Mouse (Mus musculus): ENCODE measurements around the gene Chd2. TPM values are rescaled to one million over a fixed set of nuclear protein-coding genes. Genes with fewer than 3 reads are reported as not detected.

The Chd2 gene
- polyA plus RNA-seq, 1 experiment from 2014 or later = 34.6 TPM

DNA sequence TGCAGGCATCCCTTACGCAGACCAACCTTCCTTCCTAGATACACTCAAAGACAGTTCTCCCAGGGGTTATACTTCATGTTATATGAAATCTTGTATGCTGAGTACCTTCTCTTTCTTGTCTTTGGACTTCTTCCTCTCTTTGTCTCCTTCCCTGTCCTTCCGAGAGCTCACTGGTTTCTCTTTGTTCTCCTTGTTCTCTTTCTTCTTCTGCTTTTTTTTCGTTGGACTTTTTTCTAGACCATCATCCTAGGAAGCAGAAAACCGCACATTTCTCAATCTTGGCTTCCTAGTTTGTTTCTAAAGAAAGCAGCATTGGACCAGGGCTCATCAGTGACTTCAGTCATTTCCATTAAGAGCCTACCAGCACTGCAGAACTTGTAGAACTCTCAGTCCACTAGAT lies 90.0 kb downstream of the Chd2 start:
- Histone ChIP-seq H3K36me3 (peaks cover 96% of the 10 kb centered on the region), H3K27me3 (no peaks in the 10 kb centered on the region), H3K9me3 (no peaks in the 10 kb centered on the region), H3K4me2 (no peak overlapping the region), H3K4me1 (replicated peaks) (no peaks in the 10 kb centered on the region), H3K9ac (no peak overlapping the region), H3K27ac (replicated peaks) (no peak overlapping the region), H3K4me3 (no peak overlapping the region)
- WGBS = 93% methylated on average over 4 of the region's 4 CpGs
- no peak for ATAC-seq (ENCODE audit: low read depth)

DNA sequence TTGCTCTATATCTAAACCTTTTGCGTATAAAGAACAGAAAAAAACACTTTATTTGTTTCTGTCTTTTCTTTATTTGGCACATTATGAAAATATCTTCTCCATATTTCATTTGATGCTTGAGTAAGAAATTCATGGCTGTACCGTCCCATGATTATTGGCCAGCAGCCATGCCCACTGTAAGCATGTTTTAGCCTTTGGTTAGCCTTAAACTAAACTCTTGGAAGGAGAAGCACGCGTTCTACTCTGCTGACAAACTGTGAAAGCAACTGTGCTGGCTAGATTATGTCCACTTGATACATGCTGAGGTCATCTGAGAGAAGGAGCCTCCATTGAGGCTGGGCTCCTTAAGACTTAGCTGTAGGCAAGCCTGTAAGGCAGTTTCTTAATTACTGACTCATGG lies 99.4 kb downstream of the Chd2 start:
- Histone ChIP-seq H3K9ac (no peak overlapping the region), H3K4me3 (no peak overlapping the region), H3K27ac (replicated peaks) (no peak overlapping the region), H3K4me1 (replicated peaks) (no peaks in the 10 kb centered on the region), H3K4me2 (no peak overlapping the region), H3K36me3 (peaks cover 96% of the 10 kb centered on the region), H3K9me3 (no peaks in the 10 kb centered on the region), H3K27me3 (no peaks in the 10 kb centered on the region)
- no peak for ATAC-seq (ENCODE audit: low read depth)
- 96% methylated on average over 4 of the region's 4 CpGs for WGBS

DNA sequence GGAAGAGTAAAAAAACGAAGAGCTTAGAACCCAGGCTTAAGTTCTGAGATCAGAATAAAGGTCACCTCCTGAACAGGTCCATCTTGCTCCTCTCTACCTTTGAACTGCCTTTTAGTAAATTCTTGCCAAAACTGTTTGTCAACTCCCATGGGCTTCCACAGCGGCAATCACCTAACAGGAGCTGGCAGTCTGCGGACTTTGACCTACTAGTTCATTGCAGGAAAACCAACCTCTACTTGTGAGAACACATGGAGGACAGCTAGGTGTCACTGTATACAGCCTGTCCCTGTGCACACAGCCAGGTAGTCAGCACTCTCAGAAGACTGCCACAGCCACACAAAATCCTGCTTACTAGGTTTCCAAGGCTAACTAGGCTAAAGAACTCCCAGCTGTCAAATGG lies 99.8 kb downstream of the Chd2 start:
- Histone ChIP-seq H3K36me3 (peaks cover 96% of the 10 kb centered on the region), H3K4me3 (no peak overlapping the region), H3K27ac (replicated peaks) (no peak overlapping the region), H3K4me2 (no peak overlapping the region), H3K27me3 (no peaks in the 10 kb centered on the region), H3K4me1 (replicated peaks) (no peaks in the 10 kb centered on the region), H3K9me3 (no peaks in the 10 kb centered on the region), H3K9ac (no peak overlapping the region)
- WGBS = 94% methylated on average over 3 of the region's 3 CpGs
- ATAC-seq (ENCODE audit: low read depth) = no peak

DNA sequence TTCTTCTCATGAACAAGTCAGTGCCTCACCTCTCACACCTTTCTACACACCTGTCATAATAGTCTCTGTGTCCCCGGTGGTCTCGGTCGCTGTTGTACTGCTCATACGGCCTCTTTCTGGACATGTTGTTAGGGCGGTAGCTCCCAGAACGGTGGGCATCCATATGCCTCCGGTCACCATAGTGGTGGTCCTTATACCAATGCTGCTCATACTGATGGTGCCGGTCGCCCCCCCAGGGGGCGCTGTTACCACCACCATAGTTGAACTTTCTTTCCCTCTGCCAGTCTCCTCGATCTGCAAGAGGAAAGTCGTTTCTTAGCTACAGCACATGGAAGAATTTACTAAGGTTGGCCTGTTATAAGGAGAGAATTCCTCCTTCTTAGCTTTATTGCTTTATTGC lies 105.9 kb downstream of the Chd2 start:
- Histone ChIP-seq H3K4me2 (no peak overlapping the region), H3K27me3 (no peaks in the 10 kb centered on the region), H3K4me1 (replicated peaks) (no peaks in the 10 kb centered on the region; the same call in 1 of the 2 replicates), H3K9ac (no peak overlapping the region), H3K36me3 (peaks cover 77% of the 10 kb centered on the region), H3K9me3 (no peaks in the 10 kb centered on the region), H3K4me3 (no peak overlapping the region), H3K27ac (replicated peaks) (no peak overlapping the region)
- ATAC-seq (ENCODE audit: low read depth) = no peak
- 68% methylated on average over 12 of the region's 12 CpGs for WGBS

DNA sequence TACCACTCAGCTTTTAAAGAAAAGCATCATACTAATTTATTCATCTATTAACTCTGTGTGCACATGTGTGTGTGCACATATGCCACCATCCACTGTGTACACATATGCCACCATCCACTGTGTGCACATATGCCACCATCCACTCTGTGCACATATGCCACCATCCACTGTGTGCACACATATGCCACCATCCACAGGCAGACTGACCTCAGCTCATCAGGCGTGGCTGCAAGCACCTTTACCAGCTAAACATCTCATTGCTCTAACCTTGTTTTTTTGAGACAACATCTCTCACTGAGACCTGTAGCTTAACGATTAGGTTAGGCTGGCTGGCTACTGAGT lies 107.3 kb downstream of the Chd2 start:
- no peaks in the 10 kb centered on the region for H3K9me3 ChIP-seq
- H3K4me1 ChIP-seq (replicated peaks) = no peaks in the 10 kb centered on the region; the same call in 1 of the 2 replicates
- H3K4me3 ChIP-seq = no peak overlapping the region
- 0 out of 2 replicates have a peak, but pooled peaks have one; percentile 44 for ATAC-seq (ENCODE audit: low read depth)
- H3K27me3 ChIP-seq = no peaks in the 10 kb centered on the region
- no peak overlapping the region for H3K9ac ChIP-seq
- H3K27ac ChIP-seq (replicated peaks) = no peak overlapping the region
- 95% methylated on average over 2 of the region's 2 CpGs for WGBS
- H3K36me3 ChIP-seq = peaks cover 75% of the 10 kb centered on the region
- no peak overlapping the region for H3K4me2 ChIP-seq

DNA sequence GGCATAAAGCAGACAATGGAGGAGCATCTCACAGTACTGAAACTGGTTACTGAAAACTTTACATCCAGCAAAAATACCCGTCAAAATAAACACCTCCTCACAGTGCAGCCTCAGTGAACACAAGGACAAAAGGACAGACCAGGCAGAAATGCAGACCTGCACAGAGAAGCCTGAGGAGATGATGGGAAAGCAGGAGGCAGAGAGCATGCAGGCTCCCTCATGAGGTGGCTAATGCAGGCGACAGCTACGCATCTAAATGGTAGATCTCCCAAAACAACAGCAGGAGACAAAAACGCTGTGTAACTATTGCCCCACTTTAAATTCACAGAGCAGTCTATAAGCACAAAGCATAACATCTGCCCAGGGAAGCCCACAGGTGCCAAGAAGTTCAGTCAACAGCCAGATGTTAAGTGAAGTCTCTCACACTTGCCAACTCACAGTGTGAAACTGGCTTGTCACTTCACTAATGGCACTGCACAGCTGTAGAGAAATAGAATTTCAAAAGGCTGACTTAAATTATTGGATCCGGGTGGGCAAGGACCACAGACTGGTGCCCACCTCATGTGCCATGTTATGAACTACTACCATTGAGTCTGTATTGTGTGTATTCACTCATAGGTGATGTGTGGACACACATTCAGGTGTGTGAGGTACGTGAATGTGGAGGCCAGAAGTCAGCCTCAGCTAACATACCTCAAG lies 107.8 kb downstream of the Chd2 start:
- no peak overlapping the region for H3K4me2 ChIP-seq
- H3K36me3 ChIP-seq = peaks cover 75% of the 10 kb centered on the region
- no peak overlapping the region for H3K9ac ChIP-seq
- no peaks in the 10 kb centered on the region; the same call in 1 of the 2 replicates for H3K4me1 ChIP-seq (replicated peaks)
- no peak for ATAC-seq (ENCODE audit: low read depth)
- no peaks in the 10 kb centered on the region for H3K27me3 ChIP-seq
- H3K9me3 ChIP-seq = no peaks in the 10 kb centered on the region
- WGBS = 70% methylated on average over 6 of the region's 6 CpGs
- no peak overlapping the region for H3K4me3 ChIP-seq
- no peak overlapping the region for H3K27ac ChIP-seq (replicated peaks)

DNA sequence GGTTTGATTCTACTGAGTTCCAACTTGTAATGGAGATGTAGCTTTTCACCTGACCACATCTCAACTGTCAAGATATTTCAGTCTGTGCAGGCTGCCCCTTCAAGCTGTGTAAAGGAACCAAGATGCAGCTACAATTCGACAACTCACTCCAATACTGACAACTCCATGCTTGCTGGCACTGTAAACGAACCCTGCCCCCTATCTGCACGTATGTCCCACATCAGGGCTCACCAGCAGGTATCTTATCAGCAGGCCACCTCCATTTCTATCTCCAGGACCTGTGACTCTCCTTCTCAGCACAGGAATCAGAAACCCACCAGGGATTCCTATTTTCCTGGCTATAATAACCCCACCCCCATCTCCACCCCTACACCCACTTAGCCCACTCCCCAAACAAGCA lies 113.1 kb downstream of the Chd2 start:
- no peak for ATAC-seq (ENCODE audit: low read depth)
- peaks cover 17% of the 10 kb centered on the region for H3K4me1 ChIP-seq (replicated peaks)
- no peak overlapping the region for H3K9ac ChIP-seq
- H3K27ac ChIP-seq (replicated peaks) = no peak overlapping the region
- H3K4me2 ChIP-seq = no peak overlapping the region
- no peak overlapping the region for H3K4me3 ChIP-seq
- peaks cover 46% of the 10 kb centered on the region for H3K36me3 ChIP-seq
- 96% methylated on average over 3 of the region's 3 CpGs for WGBS
- H3K9me3 ChIP-seq = no peaks in the 10 kb centered on the region
- H3K27me3 ChIP-seq = no peaks in the 10 kb centered on the region

DNA sequence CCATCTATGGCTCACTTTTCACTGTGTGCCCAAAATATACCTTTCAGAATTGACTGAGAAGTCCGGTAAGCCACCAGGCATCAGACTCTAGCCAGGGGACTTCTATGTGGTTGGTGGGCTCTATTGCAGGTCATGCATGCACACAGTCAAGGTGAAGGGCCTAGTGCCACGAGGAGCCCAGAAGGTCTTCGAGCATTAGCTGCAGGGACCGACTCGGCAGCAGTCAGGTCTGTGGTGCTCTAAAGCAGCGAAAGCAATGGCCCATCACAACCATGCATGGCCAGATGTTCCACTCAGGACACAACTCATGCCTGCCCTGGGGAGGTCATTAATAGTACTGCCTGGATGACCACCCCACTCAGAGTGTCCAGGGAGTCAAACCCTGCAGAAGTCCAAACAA lies 113.8 kb downstream of the Chd2 start:
- no peak for ATAC-seq (ENCODE audit: low read depth)
- H3K4me2 ChIP-seq = no peak overlapping the region
- no peaks in the 10 kb centered on the region for H3K27me3 ChIP-seq
- peaks cover 24% of the 10 kb centered on the region for H3K4me1 ChIP-seq (replicated peaks)
- H3K4me3 ChIP-seq = no peak overlapping the region
- peaks cover 39% of the 10 kb centered on the region for H3K36me3 ChIP-seq
- no peak overlapping the region for H3K27ac ChIP-seq (replicated peaks)
- 98% methylated on average over 6 of the region's 6 CpGs for WGBS
- H3K9me3 ChIP-seq = no peaks in the 10 kb centered on the region
- H3K9ac ChIP-seq = no peak overlapping the region

DNA sequence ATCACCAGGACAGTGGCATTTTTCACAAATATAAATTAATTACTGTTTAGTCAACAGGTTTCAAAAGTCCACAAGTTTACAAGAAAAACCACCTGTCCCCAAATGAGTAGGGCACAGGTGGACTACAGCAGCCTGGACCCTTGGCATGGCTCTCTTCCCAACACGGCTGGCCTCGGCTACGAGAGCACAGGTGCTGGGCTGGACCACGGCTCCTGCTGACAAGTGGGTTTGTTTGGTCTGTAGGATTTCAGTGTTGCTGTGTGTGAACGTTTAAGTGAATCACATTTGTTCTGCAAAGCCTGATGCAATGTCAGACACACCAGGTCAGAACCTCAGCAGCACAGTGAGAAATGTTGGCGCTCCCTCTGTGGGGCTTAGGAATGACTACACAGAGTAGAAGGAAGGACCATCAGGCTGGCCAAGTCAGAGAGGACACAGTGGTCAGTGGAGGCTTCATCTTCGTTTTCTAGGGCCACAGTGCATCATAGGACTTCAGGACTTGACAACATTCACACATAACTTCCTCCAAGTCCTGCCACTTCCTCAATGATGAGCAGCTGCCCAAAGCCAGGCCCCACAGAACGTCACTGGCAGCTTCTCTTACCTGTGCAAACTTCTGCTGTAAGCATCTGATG lies 114.8 kb downstream of the Chd2 start:
- no peak overlapping the region for H3K27ac ChIP-seq (replicated peaks)

DNA sequence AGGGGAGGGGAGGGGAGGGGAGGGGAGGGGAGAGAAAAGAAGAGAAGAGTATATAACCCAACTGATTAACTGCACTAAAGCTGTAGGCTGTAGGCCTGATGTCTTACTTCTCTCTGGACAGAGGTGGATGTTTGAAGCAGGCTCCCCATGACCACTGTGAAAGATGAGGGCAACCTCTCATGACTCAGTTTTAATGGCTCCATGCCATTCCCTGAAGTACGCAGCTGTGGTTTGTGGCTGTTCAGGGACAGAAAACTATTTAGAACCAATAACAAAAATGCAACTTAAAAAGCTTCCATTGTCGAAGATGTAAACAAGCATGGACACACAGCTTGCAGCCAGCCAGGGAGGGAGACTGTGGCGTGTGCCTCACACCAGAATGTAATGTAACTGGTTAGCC lies 115.4 kb downstream of the Chd2 start:
- no peak overlapping the region for H3K9ac ChIP-seq
- H3K4me3 ChIP-seq = no peak overlapping the region
- 77% methylated on average over 3 of the region's 3 CpGs for WGBS
- H3K36me3 ChIP-seq = peaks cover 38% of the 10 kb centered on the region
- no peak overlapping the region for H3K4me2 ChIP-seq
- no peaks in the 10 kb centered on the region for H3K27me3 ChIP-seq
- no peaks in the 10 kb centered on the region for H3K9me3 ChIP-seq
- no peak for ATAC-seq (ENCODE audit: low read depth)
- H3K4me1 ChIP-seq (replicated peaks) = peaks cover 38% of the 10 kb centered on the region
- no peak overlapping the region for H3K27ac ChIP-seq (replicated peaks)

More for the DNA sequence above, 114.8 kb downstream of the Chd2 start:
- no peaks in the 10 kb centered on the region for H3K9me3 ChIP-seq
- no peaks in the 10 kb centered on the region for H3K27me3 ChIP-seq
- no peak for ATAC-seq (ENCODE audit: low read depth)
- no peak overlapping the region for H3K9ac ChIP-seq
- no peak overlapping the region for H3K4me2 ChIP-seq
- no peak overlapping the region for H3K4me3 ChIP-seq
- H3K36me3 ChIP-seq = peaks cover 38% of the 10 kb centered on the region
- H3K4me1 ChIP-seq (replicated peaks) = peaks cover 32% of the 10 kb centered on the region
- WGBS = 88% methylated on average over 8 of the region's 8 CpGs

DNA sequence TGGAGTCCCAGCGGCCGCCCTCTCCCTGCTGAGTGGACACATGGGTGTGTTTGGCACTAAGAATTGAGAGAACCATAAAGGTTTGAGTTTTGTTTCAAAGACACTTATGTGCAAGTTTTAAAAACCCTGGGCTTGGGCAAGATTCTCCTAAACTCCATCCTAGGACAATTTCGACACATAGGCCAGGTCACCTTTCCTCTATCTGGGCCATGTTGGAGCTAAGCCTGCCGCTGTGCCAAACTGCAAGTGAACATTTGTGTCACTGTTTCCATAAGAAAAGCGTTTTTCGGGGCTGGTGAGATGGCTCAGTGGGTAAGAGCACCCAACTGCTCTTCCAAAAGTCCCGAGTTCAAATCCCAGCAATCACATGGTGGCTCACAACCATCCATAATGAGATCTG lies 116.2 kb downstream of the Chd2 start:
- 94% methylated on average over 7 of the region's 7 CpGs for WGBS
- H3K27me3 ChIP-seq = no peaks in the 10 kb centered on the region
- peak overlapping the region; percentile 62; the same call in 1 of the 2 replicates for H3K27ac ChIP-seq (replicated peaks)
- peaks cover 46% of the 10 kb centered on the region for H3K4me1 ChIP-seq (replicated peaks)
- H3K36me3 ChIP-seq = peaks cover 40% of the 10 kb centered on the region
- no peaks in the 10 kb centered on the region for H3K9me3 ChIP-seq
- H3K9ac ChIP-seq = no peak overlapping the region
- ATAC-seq (ENCODE audit: low read depth) = no peak
- H3K4me3 ChIP-seq = no peak overlapping the region
- no peak overlapping the region for H3K4me2 ChIP-seq

DNA sequence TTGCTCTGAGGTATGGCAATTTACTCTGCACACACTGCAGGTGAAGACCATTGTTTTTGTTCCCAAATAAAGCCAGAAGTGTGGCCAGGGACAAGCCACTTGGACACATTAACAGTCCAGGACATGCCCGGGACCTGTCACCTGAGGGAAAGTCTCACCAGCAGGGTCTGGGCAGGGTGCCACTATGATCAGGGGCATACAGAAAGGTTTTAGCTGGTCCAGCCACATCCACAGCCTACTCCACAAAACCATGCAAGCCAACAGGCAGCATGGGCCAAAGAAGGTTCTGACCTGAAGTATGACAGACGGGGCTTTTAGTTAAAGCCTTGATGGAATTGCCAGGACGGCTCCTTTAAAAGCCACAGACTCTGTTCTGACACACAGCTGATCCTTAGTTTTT lies 116.9 kb downstream of the Chd2 start:
- no peaks in the 10 kb centered on the region for H3K9me3 ChIP-seq
- H3K27me3 ChIP-seq = no peaks in the 10 kb centered on the region
- H3K4me3 ChIP-seq = no peak overlapping the region
- WGBS = 62% methylated on average over 3 of the region's 3 CpGs
- no peak for ATAC-seq (ENCODE audit: low read depth)
- H3K36me3 ChIP-seq = peaks cover 39% of the 10 kb centered on the region
- peak overlapping the region; percentile 62 for H3K27ac ChIP-seq (replicated peaks)
- H3K9ac ChIP-seq = no peak overlapping the region
- peaks cover 54% of the 10 kb centered on the region for H3K4me1 ChIP-seq (replicated peaks)
- H3K4me2 ChIP-seq = no peak overlapping the region

DNA sequence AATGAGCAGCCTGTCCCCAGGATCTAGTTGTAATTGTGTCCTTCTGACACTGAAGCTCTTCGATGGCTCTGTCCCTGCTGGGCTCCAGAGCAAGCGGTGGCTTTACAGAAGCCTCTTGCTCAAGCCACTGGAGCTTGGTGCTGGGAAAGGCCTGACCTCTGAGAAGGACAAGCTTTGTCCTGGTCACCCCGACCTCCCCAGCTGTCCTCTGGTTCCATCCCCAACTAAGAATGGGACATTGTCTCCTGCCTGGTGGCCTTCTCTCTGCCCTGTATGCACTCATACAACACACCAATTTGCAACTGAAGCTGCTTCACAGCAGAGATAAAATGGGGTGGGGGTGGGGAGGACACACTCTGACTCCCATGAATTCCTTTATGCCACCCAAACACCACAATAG lies 117.4 kb downstream of the Chd2 start:
- H3K4me3 ChIP-seq = no peak overlapping the region
- H3K9ac ChIP-seq = peak overlapping the region; percentile 34; the same call in 1 of the 2 replicates
- peak overlapping the region; percentile 62 for H3K27ac ChIP-seq (replicated peaks)
- H3K4me2 ChIP-seq = no peak overlapping the region
- no peaks in the 10 kb centered on the region for H3K9me3 ChIP-seq
- peaks cover 58% of the 10 kb centered on the region for H3K4me1 ChIP-seq (replicated peaks)
- H3K36me3 ChIP-seq = peaks cover 39% of the 10 kb centered on the region
- H3K27me3 ChIP-seq = no peaks in the 10 kb centered on the region
- no peak for ATAC-seq (ENCODE audit: low read depth)
- 19% methylated on average over 3 of the region's 3 CpGs for WGBS
